Mouse (Mus musculus) kidney, postnatal 25 days (tissue): ENCODE data around the gene Pgs1.

Experiments
- DNase-seq, 2 experiments: peaks; one replicate each; pipeline ENCODE4 v3.0.0; 2021; ENCODE audit warnings: mixed read lengths in 2 of 2

The Pgs1 gene

DNA sequence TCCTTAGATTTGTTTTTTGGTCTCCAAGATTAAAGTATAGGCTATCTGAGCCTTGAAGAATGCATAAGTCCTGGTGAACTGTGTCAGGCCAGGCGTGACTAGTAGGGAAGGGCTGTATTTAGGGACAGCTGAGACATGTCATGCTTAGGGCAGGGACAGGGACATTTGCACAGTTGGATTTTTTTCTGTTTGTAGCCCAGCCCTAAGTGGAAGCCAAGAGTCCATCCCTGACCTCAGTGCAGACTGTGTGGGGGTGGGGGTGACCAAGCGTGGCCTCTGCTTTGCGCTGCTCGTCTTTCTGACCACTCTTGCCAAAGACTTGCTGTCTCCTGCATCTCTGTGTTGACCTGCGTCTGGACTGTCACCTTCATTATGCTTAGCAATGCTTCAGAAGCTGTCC, 18.1 kb downstream of the Pgs1 start:
- peak; percentile 63 to 70 for DNase-seq

DNA sequence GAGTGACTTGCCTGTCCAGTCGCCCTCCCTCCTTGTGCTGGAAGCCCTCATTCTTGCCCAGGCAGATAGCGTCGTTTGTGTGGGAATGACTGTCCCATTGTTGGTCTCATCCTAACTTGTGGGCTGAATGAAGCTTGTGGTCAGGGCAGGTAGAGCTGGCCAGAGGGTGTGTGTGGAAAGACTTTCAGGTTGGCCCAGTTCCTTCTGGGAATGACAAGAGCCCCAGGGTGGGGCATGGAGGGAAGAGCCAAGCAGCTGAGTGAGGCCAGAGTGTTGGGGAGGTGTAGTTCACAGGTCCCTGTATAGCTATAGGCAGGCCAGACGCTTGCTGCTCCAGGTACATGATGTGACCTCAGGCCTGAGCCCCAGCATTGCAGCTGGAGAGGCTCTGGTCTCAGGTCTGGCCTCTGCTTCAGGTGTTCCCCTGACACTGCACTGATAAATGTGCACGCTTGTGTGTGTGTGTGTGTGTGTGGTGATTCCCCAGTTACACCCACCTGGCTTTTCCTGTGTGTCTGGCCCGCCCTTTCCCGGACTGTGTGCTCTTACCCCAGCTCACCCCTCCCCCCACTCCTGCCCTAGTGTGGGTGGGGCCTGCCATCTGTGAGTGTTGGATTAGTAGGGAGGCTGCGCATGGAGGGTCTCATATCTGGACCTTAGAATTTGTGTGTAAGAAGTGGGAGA, 21.5 kb downstream of the Pgs1 start:
- DNase-seq = no peak

DNA sequence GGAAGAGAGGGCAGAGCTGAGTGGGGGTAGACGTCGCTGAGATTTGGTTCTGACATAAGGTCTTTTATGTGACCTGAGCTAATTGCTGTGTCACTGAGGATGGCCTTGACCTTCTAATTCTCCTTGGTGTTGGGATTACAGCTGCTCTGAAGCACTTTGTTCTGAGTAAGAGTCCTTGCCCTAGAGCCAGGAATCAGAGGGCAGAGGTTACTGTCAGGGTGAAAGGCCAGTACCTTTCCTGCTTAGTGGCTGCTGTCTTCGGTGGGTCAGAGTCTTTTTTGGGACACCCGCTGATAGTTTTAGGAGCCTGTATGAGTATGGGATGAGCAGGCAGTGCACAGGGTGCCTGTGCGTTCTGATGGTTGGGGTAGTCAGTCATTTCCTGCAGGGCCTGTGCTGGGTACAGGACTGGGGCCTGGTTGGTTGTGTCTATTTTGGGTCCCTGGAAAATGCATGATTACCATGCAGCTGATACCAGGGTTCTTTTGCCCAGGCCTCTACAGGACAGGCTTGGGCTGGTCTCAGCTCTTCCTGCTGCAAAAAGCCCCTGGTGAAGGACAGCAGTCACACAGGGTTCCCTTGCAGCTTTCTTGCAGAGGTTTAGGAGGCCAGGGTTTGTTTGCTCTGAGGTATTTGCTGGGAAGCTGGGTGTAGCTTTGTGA, 22.2 kb downstream of the Pgs1 start:
- no peak for DNase-seq

DNA sequence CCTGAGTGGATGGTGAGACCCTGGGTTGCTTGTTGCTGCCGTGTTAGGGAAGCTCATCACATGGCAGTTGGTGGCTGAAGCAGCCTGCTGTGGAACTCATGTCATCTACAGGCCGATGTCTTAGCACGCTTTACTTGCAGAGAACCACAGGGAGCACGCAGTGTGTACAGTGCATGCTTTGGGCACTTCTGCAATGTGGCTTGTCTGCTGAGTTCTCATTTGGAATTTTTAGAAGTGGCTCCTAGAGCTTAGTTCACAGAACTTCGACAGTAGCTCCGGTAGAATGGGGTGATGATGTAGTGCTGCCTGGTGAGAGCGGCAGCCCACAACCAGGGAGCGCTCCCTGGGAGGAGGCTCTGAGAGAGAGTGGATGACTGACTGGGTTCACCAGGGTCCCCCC, 22.8 kb downstream of the Pgs1 start:
- DNase-seq = no peak

DNA sequence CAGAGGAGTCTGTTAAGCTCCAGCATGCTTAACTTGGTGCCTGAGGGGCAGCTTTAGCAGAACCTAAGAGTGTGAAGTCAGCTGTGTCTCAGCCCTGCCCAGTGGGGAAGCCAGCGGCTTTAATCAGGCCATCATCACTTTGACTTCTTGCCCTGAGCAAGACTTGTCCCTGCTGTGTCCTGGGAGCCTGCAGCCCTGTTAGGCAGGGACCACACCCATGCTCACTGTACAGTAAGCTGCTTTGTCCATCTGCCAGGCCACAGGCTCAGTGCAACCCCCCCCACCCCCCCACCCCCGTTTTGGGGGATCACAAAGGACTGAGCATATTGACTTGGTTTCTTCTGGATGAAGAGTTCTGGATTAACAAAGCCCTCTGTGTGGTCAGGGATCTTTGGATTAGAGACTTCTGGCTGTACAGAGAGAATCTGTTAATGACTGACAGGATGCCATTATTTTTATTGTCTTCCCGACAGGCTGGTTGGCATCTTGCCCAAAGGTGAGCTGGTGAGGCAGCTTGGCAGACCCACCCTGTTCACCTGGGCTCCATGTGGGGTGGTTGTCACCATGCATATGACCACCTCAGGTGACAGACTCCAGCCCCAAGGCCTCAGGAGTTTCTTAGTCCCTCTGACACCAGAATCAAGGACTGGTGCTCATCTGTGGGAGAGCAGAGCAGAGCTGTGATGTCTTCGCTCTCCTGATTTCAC, 23.9 kb downstream of the Pgs1 start:
- peak in 1 of 2 experiments; percentile 35 for DNase-seq

DNA sequence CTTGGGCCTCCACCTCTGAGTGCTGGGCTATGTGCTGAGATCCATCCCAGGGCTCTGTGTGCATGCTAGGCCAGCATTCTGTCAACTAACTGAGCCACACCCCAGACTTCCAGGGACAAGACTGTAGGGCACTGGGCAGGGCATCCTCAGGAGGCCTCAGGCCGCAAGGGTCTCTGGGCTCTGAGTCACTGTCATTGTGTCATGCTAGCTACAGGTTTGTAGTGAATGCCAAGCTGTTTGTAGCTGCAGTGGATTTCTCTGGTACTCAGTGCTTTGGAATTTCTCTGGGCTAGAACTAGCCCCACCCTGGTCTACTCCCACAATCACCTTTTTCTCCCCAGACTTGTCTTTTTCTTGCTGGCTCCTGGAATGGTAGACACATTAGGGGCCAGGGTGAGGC, 26.5 kb downstream of the Pgs1 start:
- DNase-seq = no peak

DNA sequence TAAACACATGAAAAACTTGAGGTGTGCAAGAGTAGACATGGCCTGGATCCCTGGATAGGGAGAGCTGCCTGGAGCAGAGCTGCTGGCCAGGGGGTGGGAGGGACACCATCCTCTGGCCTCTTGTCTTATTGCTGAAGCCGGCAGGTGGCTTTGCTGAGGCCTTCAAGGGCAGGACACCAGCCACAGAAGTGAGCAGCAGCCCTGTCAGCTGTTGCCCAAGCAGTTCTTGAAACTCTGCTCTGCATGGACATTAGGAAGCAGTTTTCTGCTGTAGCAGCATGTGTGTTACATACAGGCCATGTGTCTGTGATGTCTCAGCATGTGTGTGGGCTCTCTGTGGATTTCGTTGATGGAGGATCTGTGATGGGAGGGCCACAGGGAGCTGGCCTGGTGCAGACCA, 27.2 kb downstream of the Pgs1 start:
- DNase-seq = no peak

DNA sequence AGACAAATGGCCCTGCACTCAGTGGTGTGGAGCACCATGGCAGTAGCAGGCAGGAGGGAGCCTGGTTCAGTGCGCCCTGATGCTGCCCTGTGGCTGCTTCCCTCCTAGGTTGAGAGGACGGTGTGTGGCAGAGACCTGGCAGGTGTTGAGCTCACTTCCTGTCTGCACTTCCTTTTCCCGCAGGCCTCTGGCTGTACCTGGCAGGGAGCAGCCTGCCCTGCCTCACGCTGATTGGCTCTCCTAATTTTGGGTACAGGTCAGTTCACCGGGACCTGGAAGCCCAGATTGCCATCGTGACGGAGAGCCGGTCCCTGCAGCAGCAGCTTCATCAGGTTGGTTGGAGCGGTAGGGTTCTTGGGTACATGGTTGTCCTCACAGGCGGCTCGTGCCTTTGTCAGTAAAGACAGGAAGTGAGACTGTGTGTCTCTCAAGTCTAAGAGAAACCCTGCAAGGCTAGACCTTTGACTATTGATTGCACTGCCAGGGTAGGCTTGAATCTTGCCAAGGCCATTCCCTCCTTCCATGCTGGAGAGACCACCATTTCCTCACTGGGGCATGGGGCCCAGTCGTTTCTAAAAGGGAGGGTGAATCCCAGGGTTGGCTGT, 28.4 kb downstream of the Pgs1 start:
- DNase-seq = no peak

DNA sequence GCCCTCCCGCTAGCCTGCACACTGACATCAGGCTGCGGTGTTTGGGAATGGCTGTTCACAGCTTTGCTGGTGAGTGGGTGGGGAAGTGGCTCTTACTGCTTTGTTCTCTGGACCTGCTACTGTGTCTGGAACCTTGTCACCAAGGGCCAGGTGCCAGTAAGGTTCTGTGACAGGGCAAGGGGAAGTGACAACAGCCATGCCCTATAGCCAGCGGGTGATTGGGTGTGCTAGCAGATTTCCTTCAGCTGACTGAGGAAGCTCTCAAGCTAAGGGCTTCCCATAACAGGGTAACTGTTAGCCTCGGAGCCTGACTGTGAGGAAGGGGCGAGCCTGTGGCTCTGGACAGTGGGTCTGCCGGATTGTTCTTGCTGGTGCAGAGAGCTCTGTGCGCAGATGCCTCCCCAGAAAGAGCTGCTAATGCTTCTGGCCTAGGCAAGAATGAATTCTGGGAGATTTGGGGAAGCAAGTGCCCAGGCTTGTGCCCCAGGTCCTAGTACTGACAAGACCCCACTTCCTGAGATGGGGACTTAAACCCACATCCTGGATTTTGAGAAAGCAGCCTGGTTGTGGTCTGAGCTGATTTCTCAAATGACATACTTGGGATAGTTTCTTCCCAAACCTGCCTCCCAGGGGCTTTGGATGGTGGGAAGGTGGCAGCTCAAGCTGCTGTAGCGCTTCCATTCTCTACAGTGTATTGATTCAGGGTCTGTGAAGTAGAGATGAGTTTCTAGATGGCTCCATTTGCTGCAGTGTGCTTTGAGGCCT, 29.5 kb downstream of the Pgs1 start:
- DNase-seq = no peak

DNA sequence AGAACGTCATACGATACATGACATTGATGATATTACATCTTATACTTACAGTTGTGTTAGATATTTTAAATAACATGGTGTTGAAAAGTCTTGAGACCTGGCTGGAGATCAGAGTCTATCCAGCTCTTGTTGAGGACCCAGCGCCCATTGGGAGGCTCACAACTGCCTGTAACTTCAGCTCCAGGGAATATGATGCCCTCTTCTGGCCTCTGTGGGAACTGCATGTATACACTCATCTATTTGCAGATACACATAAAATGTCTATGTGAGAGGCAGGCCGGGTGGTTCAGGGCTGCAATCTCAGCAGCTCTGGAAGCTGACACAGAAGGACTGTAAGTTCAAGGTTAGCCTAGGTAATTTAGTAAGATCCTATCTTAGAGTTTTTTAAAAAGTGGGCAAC, 32.2 kb downstream of the Pgs1 start:
- DNase-seq = peak in 1 of 2 experiments; percentile 40

DNA sequence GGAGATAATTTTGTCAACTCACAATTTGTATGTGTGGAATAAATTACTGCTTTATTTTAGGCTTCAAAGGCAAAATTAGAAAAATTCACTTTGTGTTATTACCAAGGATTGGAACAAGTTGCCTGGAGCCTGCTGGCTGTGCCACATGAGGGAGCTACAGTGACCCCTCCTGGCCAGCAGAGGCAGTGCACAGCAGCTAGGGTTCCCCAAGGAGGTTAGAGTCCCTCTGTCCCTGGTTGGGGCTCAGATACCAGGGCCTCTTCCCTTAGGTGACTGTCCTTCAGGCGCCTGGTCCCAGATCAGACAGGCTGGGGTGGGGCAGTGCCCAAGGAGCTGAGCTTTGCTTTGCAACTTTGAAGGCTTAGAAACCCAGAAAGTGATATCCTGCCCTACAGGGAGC, 35.7 kb downstream of the Pgs1 start:
- peak; percentile 71 to 83 for DNase-seq

DNA sequence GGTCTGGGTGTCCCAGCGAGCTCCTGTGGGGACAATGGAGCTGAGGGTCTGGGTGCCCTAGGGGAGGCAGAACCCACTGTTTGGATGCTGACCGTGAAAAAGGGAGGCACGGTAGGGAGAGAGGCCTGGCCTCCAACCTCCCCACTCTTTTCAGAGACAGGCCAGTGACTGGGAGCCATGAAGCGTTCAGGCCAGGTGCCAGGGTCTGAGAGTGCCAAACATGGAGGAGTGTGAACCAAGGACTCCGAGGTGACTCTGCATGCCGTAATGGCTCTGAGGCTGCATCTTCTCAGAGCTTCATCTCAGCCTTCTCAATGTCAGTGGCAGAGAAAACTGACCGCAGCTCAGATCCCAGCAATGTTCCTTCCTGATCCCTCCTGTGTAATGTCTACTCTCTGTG, 37.4 kb downstream of the Pgs1 start:
- DNase-seq = no peak

DNA sequence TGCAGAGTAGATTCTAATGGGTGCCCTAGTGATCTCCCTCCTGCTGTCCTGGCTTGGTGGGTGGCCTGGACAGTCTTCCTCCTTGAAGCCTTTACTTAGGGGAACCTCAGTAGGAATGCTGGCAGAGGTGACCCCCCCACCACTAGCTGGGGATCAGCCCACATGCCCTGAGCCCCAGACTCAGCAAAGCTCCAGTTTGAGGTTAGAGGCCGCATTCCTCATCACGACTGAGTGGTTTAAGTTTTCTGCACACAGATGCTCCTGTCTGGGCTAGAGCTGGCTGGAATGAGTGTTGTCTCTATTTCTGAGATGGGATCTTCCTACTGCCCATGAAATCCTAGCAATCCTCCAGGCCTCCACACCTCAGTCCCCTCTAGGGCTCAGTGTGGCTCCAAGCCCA, 38.0 kb downstream of the Pgs1 start:
- DNase-seq = no peak

DNA sequence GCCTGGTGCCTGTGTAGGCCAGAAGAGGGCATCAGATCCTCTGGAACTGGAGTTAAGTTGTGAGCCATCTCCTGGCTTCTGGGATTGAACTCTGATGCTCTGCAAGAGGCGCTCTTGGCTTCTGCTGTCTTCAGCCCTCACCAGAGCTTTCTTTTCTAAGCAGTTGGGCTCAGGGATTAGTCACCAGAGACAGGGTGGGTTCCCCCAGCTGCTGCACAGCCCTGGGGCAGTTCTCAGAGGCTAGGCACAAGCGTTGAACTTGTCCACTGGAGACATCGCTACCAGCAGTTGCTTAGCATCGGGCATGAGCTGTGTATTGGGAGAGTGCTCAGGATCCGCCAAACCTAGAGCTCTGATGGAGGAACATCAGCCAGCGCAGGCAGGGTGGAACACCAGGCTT, 43.1 kb downstream of the Pgs1 start:
- no peak for DNase-seq

DNA sequence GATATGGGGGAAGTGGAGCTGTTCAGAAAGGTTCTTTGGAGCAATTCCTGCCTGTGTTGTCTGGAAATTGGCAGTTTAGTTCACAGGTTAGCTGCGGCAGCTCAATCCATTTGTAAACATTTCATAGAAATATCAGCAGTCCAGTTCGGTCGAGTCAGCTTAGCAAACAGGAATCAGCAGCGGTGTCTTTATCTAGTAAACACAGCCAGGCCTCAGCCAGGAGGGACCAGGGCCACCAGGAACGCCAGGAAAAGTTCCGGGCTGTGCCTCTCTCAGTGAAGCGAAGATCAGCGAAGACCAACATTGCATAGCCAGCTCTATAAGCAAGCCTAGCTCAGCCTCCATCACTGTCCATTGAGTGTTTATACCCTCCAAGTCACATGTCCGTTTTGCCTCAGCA, 45.0 kb downstream of the Pgs1 start:
- DNase-seq = no peak

DNA sequence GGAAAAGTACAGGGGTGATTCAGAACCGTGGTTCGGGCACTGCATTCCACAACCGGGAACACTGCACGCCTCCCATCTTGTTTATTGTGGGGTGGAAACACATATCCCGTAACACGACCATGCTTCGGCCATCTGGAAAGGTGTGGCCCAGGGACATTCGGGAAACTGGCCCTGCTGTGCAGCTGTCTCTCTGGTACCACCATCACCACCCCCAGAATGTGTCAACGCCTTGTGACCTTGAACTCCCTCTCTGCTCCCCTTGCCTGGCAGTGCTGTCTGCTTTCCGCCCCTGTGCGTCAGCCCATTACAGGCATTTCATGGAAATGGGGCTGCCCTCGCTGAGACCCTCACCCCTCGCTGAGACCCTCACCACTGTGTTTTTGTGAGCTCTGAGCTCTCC, 48.3 kb downstream of the Pgs1 start:
- no peak for DNase-seq

DNA sequence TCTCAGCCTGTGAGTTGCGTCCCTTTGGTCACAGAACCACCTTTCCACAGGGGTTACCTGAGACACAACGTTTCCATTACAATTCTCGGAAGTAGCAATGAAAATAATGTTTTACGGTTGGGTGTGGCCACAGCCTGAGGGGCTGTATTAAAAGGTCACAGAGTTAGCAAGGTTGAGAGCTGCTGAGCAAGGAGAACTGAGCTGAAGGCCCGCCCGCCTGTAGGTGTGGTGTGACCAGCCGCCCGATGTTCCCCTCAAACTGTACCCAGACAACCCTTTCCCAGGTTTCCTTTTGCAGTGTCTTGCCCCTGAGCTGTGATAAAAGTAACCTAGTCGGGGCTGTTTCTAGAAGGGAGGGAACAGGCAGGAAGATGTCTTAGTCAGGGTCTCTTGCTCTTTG, 49.0 kb downstream of the Pgs1 start:
- no peak for DNase-seq

DNA sequence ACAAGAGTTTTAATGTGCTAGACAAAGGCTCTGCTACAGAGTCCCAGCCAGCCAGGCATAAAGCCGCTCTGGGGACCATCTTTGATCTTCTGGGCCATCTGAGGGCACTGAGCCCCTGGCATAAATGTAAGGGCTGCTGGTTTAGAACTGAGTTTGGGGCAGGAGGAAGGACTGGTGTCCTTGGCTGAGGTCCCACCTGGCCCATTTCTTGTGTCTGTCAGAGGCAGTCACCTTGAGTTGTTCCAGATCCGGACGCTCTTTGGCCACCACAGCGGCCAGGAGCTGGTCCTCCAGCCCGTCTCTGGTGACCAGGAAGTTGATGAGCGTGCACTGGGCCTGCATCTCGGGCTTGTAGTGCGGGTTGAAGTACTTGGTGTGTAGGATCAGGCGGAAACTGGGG, 56.7 kb downstream of the Pgs1 start:
- DNase-seq = no peak

DNA sequence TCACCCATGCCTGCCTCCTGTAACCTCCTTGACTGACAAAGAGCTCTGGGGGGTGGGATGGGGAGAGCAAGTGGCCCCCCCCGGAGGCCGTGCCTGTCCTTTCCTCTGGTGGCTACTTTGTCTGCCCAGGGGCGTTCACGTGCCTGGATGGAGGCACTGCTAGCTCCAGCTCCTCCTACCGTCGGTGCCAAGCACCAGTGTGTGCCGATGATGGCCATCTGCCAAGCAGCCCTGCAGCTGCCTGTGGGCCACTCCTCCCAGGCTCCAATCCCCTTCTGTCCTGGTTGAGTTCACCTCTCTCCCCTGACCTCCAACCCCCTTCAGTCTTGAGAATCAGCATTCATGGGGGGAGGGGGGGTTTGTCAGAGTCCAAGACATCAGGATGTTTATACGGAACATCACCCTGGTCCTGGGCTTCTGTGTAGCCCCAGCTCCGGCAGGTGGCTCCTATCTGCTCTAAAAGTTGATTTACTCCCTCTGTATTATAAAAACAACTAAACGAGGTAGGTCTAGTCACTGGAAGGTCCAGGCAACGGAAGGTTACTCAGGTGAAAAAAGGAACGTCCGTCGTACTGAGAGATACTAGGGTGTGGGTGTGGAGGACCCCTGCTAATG, 57.3 kb downstream of the Pgs1 start:
- peak; percentile 81 to 91 for DNase-seq

DNA sequence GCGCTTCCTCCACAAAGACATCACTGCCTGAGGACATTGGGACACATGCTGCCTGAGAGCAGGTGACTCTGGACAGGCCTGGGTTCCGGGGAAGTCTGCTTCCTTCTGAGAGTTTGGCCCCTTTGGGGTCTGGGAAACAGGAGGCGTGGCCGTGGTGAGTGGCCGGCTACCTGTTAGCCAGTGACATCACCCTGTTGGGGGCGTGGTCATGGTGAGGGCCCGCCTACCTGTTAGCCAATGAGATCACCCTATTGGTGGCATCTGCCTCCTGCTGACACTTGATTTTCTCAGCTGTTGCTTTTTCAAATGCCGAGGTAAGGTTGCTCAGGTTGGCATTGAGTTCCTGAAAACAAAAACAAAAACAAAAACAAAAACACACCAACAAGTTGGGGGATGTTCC, 63.5 kb downstream of the Pgs1 start:
- DNase-seq = peak; percentile 30 to 57

DNA sequence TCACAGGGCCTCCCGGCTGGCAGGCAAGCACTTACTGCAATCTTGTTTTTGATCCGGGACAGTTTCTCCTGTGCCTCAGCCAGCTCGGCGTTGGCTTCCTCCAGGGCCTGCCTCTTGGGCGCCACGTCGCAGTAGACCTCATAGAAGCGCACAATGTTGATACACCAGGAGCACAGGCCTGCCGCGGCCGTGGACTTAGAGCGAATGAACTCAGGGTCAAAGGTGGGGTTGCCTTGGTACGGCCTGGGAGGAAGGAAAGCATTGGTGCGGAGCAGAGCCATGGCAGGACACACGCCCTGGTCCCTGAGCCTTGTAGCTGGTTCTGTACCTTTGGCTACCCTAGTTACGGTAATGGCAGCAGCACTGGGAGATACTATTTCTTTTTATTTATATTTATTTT, 64.1 kb downstream of the Pgs1 start:
- DNase-seq = peak; percentile 68 to 89

DNA sequence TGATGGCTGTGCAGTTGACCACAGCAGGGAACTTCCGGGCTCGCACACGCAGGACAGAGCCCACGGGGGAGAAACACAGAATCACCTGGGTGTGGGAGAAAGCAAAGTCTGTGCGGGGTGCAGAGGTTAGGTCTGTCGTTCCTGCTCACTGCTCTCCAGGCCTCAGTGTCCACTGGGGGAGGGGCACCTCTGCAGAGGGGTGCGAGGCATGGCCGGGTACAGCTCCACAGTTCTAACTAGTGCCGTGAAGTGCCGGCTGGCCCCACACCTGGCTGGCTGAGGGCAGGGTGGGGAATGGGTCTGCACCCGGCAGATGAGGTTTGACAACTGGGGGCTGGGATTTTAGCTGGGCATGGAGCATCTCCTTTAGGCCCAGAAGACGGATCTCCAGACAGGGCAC, 72.3 kb downstream of the Pgs1 start:
- DNase-seq = no peak

DNA sequence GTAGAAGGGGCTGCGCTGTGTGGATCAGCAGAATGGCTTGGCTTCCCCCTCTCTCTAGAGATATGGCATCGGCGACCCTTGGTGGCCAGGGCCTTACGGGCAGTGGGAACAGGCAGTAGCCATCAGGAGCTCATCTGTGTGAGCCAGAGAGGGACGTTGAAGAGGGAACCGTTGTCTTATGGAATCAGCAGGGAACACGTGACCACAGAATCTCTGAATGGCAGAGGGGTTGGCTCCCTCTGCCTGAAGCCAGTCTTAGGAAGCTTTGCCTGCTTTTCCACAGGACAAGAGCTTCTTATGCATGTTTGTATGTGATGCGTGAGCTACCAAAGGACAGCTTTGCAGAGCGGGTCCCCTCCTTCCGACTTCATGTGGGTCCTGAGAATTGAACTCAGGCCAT, 72.8 kb downstream of the Pgs1 start:
- no peak for DNase-seq
